8 mouse cellular contexts compared by ENCODE assay signal in the genomic region with DNA sequence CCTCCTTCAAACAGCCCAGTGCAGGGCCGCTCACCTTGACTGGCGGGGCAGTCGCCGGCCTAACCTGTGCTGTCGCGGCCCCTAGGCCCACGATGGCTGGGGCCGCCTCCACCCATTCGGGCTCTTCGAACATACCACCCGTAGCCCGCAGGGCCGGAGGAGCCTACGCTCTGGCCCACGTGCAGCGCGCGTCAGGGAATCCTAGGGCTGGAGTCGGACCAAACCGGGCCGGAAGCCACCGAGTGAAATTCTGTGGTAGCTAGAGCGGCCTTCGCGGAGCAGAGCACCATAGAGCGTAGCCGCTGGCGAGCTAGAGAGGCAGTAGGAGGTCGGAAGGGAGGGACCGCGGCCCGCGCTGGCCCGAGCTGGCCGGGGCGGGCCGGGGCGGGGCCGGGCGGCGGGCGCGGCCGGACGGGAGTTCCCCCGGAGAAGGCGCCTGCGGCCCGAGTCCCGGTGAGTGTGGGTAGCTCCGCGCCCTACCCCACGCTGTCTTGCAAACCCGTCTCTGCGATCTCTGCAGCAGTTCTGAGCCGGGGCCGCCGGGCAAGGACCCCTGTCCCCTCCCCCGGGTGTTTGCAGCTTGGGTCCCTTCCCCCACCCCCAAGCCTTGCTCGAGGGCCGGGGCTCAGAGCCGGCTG. TPM values are rescaled to one million over a fixed set of nuclear protein-coding genes. Genes with fewer than 3 reads are reported as not detected.
DNase-seq lines count a peak whose midpoint lies in the region; ATAC-seq and TF ChIP-seq lines count a peak whose summit lies in the region.

A gene (plus strand): TSS at position 329 of the 638 bp plus-strand sequence.

- under 1% methylated on average over 51 of the region's 62 CpGs for WGBS in hindbrain, postnatal 0 days

- ATAC-seq in hindbrain, postnatal 0 days: peak; percentile 97

- H3K9ac ChIP-seq in hindbrain, postnatal 0 days (replicated peaks; ENCODE audit: low read length): peak within 1 kb of the TSS; percentile 77

- H3K9me3 ChIP-seq in hindbrain, postnatal 0 days (ENCODE audit: low read length): no peaks in the 10 kb centered on the region
- H3K9me3 ChIP-seq in megakaryocyte, embryonic 14.5 days: no peaks in the 10 kb centered on the region

- H3K4me3 ChIP-seq in gastrocnemius, adult 2 months: peak within 1 kb of the TSS; percentile 77
- H3K4me3 ChIP-seq in hindbrain, postnatal 0 days (ENCODE audit: low read length): peak within 1 kb of the TSS; percentile 57
- H3K4me3 ChIP-seq in megakaryocyte, embryonic 14.5 days (replicated peaks): peak within 1 kb of the TSS; percentile 91

- H3K4me2 ChIP-seq in hindbrain, postnatal 0 days (ENCODE audit: low read depth, low read length): peak within 1 kb of the TSS; percentile 95

- intact Hi-C loops in gastrocnemius, adult 2 months (cut with DNase I): loop anchor here (2.0 to 10.0 kb wide), 3 partner anchors 74 to 182 kb away; a partner anchor contains a TSS

- peaks cover 31% of the 10 kb centered on the region for H3K36me3 ChIP-seq in hindbrain, postnatal 0 days (ENCODE audit: insufficient read depth, low read length)
- peaks cover 70% of the 10 kb centered on the region for H3K36me3 ChIP-seq in megakaryocyte, embryonic 14.5 days (replicated peaks; ENCODE audit: low read length)

- peak within 1 kb of the TSS; percentile 99 for H3K27ac ChIP-seq in gastrocnemius, adult 2 months
- peak within 1 kb of the TSS; percentile 82 for H3K27ac ChIP-seq in hindbrain, postnatal 0 days

- H3K27me3 ChIP-seq in hindbrain, postnatal 0 days (ENCODE audit: insufficient read depth, low read length): no peaks in the 10 kb centered on the region
- H3K27me3 ChIP-seq in megakaryocyte, embryonic 14.5 days (replicated peaks): no peaks in the 10 kb centered on the region

- DNase-seq in WW6 (ENCODE audit: low read depth, low spot score): peak; percentile 56
- peak; percentile 69 to 83 for DNase-seq in cerebellum, postnatal 4 days (ENCODE audit: low spot score in 2 of 2)
- peak; percentile 97 for DNase-seq in gastrocnemius, adult 2 months
- DNase-seq in hindbrain, postnatal 0 days (ENCODE audit: low spot score): peak; percentile 94
- DNase-seq in left cerebral cortex, adult 8-10 months (ENCODE audit: low spot score in 2 of 2): peak; percentile 86 to 92
- peak; percentile 94 to 95 for DNase-seq in right cerebral cortex, postnatal 10 days (ENCODE audit: low spot score in 2 of 2)
- DNase-seq in urinary bladder, postnatal 25 days (ENCODE audit: low spot score): peak; percentile 88

- H3K4me1 ChIP-seq in hindbrain, postnatal 0 days (ENCODE audit: insufficient read depth, low read length): 0 out of 2 replicates have a peak, but pooled peaks cover 5% of the 10 kb centered on the region
- peaks cover 66% of the 10 kb centered on the region for H3K4me1 ChIP-seq in megakaryocyte, embryonic 14.5 days

- 0 out of 2 replicates have a peak, but pooled peaks have one; percentile 8 for TF ChIP-seq CTCF in gastrocnemius, adult 2 months (IDR thresholded peaks at IDR 0.05)
- TF ChIP-seq CTCF in hindbrain, postnatal 0 days (IDR thresholded peaks at IDR 0.05; ENCODE audit: low read depth): no peak

RNA-seq across cellular contexts. Expression of the gene that starts here (rescaled TPM):
- total RNA-seq in gastrocnemius, adult 2 months (2021): 10 to 100 TPM; 41.8 to 49.1 TPM
- 128 and 134 TPM in 2 replicates for total RNA-seq in hindbrain, postnatal 0 days (2014; rRNA removed)
- polyA plus RNA-seq in hindbrain, postnatal 0 days (2015; fragmentation: Nextera tagmentation; extraction: Ambion mirVana): 159 and 165 TPM in 2 replicates
- 10 to 100 TPM; 74.3 to 83.2 (median 81.6) TPM for total RNA-seq in left cerebral cortex, adult 8-10 months (2022)
- 241 and 315 TPM in 2 replicates for polyA plus RNA-seq in megakaryocyte, embryonic 14.5 days (2012; ENCODE audit: insufficient read depth, low replicate concordance)

Comparison
In these comparisons a context has a peak if more than half of its experiments do, and no peak if none do; other contexts are left out.
1. Peak in every context shown above with its lines: DNase-seq, ATAC-seq, H3K4me3 ChIP-seq and H3K27ac ChIP-seq.